Comparison of ENCODE assay signal across 29 mouse cellular contexts in genomic region chr1:179293772-179294353, GRCm38 (mm10).
A peak's percentile ranks its signal among the peaks of the same experiment; 100 is the strongest.
DNase-seq lines count a peak whose midpoint lies in the region; ATAC-seq and TF ChIP-seq lines count a peak whose summit lies in the region.
"Had no signal": no experiment of that assay in that cellular context is flagged by ENCODE, and none has a peak within 500 bp of the region (broad histone marks: within the 10 kb centered on the region; RNA-seq: fewer than 3 reads in every experiment).

No protein-coding gene starts in this region.

- no peak overlapping the region for H3K9ac ChIP-seq in heart, embryonic 12.5 days
- H3K9ac ChIP-seq in neural tube, embryonic 13.5 days, result no peak overlapping the region
- no peak overlapping the region for H3K9ac ChIP-seq in forebrain, embryonic 14.5 days (ENCODE audit: low read length)
- H3K9ac ChIP-seq in forebrain, postnatal 0 days, result no peak overlapping the region
- H3K9ac ChIP-seq in midbrain, embryonic 11.5 days (ENCODE audit: low read length), result no peak overlapping the region
- H3K9ac ChIP-seq: embryonic facial prominence, embryonic 13.5 days; intestine, embryonic 15.5 days had no signal

- no peak overlapping the region for H3K4me3 ChIP-seq in heart, embryonic 12.5 days
- no peak overlapping the region for H3K4me3 ChIP-seq in neural tube, embryonic 13.5 days
- no peak overlapping the region for H3K4me3 ChIP-seq in forebrain, embryonic 14.5 days (ENCODE audit: low read depth, low read length)
- H3K4me3 ChIP-seq in forebrain, postnatal 0 days (ENCODE audit: low read depth, low read length), result no peak overlapping the region
- no peak overlapping the region for H3K4me3 ChIP-seq in midbrain, embryonic 11.5 days (ENCODE audit: low read depth, low read length)
- H3K4me3 ChIP-seq: embryonic facial prominence, embryonic 10.5 days; embryonic facial prominence, embryonic 13.5 days; erythroblast, embryonic 14.5 days; gastrocnemius, adult 2 months; heart, adult 2 months; heart, embryonic 10.5 days; intestine, embryonic 15.5 days had no signal

- peaks cover 3% of the 10 kb centered on the region; the same call in 1 of the 2 replicates for H3K4me1 ChIP-seq in heart, embryonic 12.5 days (replicated peaks)
- peaks cover 7% of the 10 kb centered on the region; the same call in 1 of the 2 replicates for H3K4me1 ChIP-seq in neural tube, embryonic 13.5 days (replicated peaks)
- no peaks in the 10 kb centered on the region for H3K4me1 ChIP-seq in forebrain, embryonic 14.5 days (ENCODE audit: control insufficient read depth, insufficient read depth, low read length)
- H3K4me1 ChIP-seq in forebrain, postnatal 0 days (ENCODE audit: insufficient read depth), result no peaks in the 10 kb centered on the region
- H3K4me1 ChIP-seq in midbrain, embryonic 11.5 days (ENCODE audit: control insufficient read depth, insufficient read depth, low read length), result no peaks in the 10 kb centered on the region
- H3K4me1 ChIP-seq: heart, embryonic 10.5 days; intestine, embryonic 15.5 days had no signal

- no peaks in the 10 kb centered on the region for H3K36me3 ChIP-seq in heart, embryonic 12.5 days
- no peaks in the 10 kb centered on the region for H3K36me3 ChIP-seq in neural tube, embryonic 13.5 days
- no peaks in the 10 kb centered on the region for H3K36me3 ChIP-seq in forebrain, embryonic 14.5 days (ENCODE audit: control insufficient read depth, insufficient read depth, low read length)
- H3K36me3 ChIP-seq in forebrain, postnatal 0 days (ENCODE audit: insufficient read depth), result no peaks in the 10 kb centered on the region
- H3K36me3 ChIP-seq in midbrain, embryonic 11.5 days (ENCODE audit: control insufficient read depth, insufficient read depth, low read length), result no peaks in the 10 kb centered on the region
- H3K36me3 ChIP-seq: embryonic facial prominence, embryonic 10.5 days; embryonic facial prominence, embryonic 13.5 days; G1E; heart, embryonic 10.5 days; intestine, embryonic 15.5 days had no signal

- H3K4me2 ChIP-seq in heart, embryonic 12.5 days, result no peak overlapping the region
- H3K4me2 ChIP-seq in neural tube, embryonic 13.5 days, result no peak overlapping the region
- H3K4me2 ChIP-seq in forebrain, embryonic 14.5 days (ENCODE audit: low read length), result no peak overlapping the region
- H3K4me2 ChIP-seq in forebrain, postnatal 0 days (ENCODE audit: low read depth), result no peak overlapping the region
- no peak overlapping the region for H3K4me2 ChIP-seq in midbrain, embryonic 11.5 days
- H3K4me2 ChIP-seq: embryonic facial prominence, embryonic 13.5 days; intestine, embryonic 15.5 days had no signal

- no peak overlapping the region for H3K27ac ChIP-seq in heart, embryonic 12.5 days (ENCODE audit: poor library complexity, severe bottlenecking)
- H3K27ac ChIP-seq in neural tube, embryonic 13.5 days (replicated peaks), result 0 out of 2 replicates have a peak overlapping the region, but pooled peaks have one; percentile 28
- H3K27ac ChIP-seq in forebrain, embryonic 14.5 days (ENCODE audit: low read depth, low read length), result no peak overlapping the region
- no peak overlapping the region for H3K27ac ChIP-seq in forebrain, postnatal 0 days (ENCODE audit: low read depth, low read length)
- no peak overlapping the region for H3K27ac ChIP-seq in midbrain, embryonic 11.5 days (ENCODE audit: low read depth, low read length)
- H3K27ac ChIP-seq: embryonic facial prominence, embryonic 10.5 days; embryonic facial prominence, embryonic 13.5 days; gastrocnemius, adult 2 months; heart, adult 2 months; heart, embryonic 10.5 days; intestine, embryonic 15.5 days had no signal

- DNase-seq in heart, adult 11 months, result peak; percentile 51
- no peak for DNase-seq in neural tube, embryonic 10.5 days (ENCODE audit: extremely low spot score, low spot score)
- DNase-seq in forebrain, embryonic 14.5 days (ENCODE audit: low spot score), result peak; percentile 68
- DNase-seq in forebrain, postnatal 0 days, result no peak
- no peak for DNase-seq in thymus, postnatal 0 days (ENCODE audit: low spot score)
- DNase-seq in midbrain, embryonic 11.5 days (ENCODE audit: low spot score, missing footprints), result no peak
- DNase-seq: adrenal gland, postnatal 14 days; B cell, adult 2 months; cerebellum, adult 11-12 months; cerebellum, adult 8-10 months; cerebellum, postnatal 10 days; cerebellum, postnatal 36 days; embryo, embryonic 11 days; gastrocnemius, adult 2 months; gastrocnemius, postnatal 14 days; heart, adult 2 months; kidney, adult 11 months; kidney, adult 8-10 months had no signal

- no peaks in the 10 kb centered on the region for H3K27me3 ChIP-seq in heart, embryonic 12.5 days (replicated peaks)
- H3K27me3 ChIP-seq in neural tube, embryonic 13.5 days, result no peaks in the 10 kb centered on the region
- H3K27me3 ChIP-seq in forebrain, embryonic 14.5 days (replicated peaks; ENCODE audit: control insufficient read depth, insufficient read depth, low read length), result no peaks in the 10 kb centered on the region
- no peaks in the 10 kb centered on the region for H3K27me3 ChIP-seq in forebrain, postnatal 0 days (ENCODE audit: insufficient read depth, low read length)
- H3K27me3 ChIP-seq in midbrain, embryonic 11.5 days (ENCODE audit: control insufficient read depth, insufficient read depth, low read length), result no peaks in the 10 kb centered on the region
- H3K27me3 ChIP-seq: CH12.LX; embryonic facial prominence, embryonic 13.5 days; intestine, embryonic 15.5 days; Patski had no signal

- ATAC-seq in heart, embryonic 12.5 days (ENCODE audit: insufficient number of reproducible peaks, low FRiP score), result no peak
- no peak for ATAC-seq in neural tube, embryonic 13.5 days (ENCODE audit: low read depth)
- ATAC-seq in forebrain, embryonic 14.5 days, result peak; percentile 62
- ATAC-seq in forebrain, postnatal 0 days, result peak; percentile 23; the same call in 1 of the 2 replicates
- ATAC-seq in midbrain, embryonic 11.5 days (ENCODE audit: low FRiP score), result no peak
- ATAC-seq: hindbrain, embryonic 16.5 days; intestine, embryonic 15.5 days; Patski had no signal

- H3K9me3 ChIP-seq in heart, embryonic 12.5 days (replicated peaks), result peaks cover 7% of the 10 kb centered on the region; the same call in 1 of the 2 replicates
- H3K9me3 ChIP-seq in neural tube, embryonic 13.5 days, result no peaks in the 10 kb centered on the region
- H3K9me3 ChIP-seq in forebrain, embryonic 14.5 days (replicated peaks; ENCODE audit: control insufficient read depth, low read length), result no peaks in the 10 kb centered on the region
- H3K9me3 ChIP-seq in forebrain, postnatal 0 days (ENCODE audit: low read length), result no peaks in the 10 kb centered on the region
- H3K9me3 ChIP-seq in midbrain, embryonic 11.5 days (ENCODE audit: control insufficient read depth, low read length), result no peaks in the 10 kb centered on the region
- H3K9me3 ChIP-seq: embryonic facial prominence, embryonic 10.5 days; heart, embryonic 10.5 days; intestine, embryonic 15.5 days had no signal

- no peak for TF ChIP-seq CTCF in forebrain, postnatal 0 days (IDR thresholded peaks at IDR 0.05; ENCODE audit: low read depth)

- 90% methylated on average over 8 of the region's 8 CpGs for WGBS in heart, embryonic 12.5 days
- 74% methylated on average over 8 of the region's 8 CpGs for WGBS in neural tube, embryonic 13.5 days
- WGBS in forebrain, embryonic 14.5 days, result 21% methylated on average over 8 of the region's 8 CpGs
- 28% methylated on average over 8 of the region's 8 CpGs for WGBS in forebrain, postnatal 0 days
- 90% methylated on average over 8 of the region's 8 CpGs for WGBS in midbrain, embryonic 11.5 days

Comparison
In these comparisons a context has a peak if more than half of its experiments do, and no peak if none do; other contexts are left out.
1. DNase-seq: peak in heart, adult 11 months (single experiment) and forebrain, embryonic 14.5 days (single experiment); none in neural tube, embryonic 10.5 days (single experiment), forebrain, postnatal 0 days (single experiment), thymus, postnatal 0 days (single experiment) and midbrain, embryonic 11.5 days (single experiment).
2. ATAC-seq: peak in forebrain, embryonic 14.5 days (single experiment) and forebrain, postnatal 0 days (single experiment); none in heart, embryonic 12.5 days (single experiment), neural tube, embryonic 13.5 days (single experiment) and midbrain, embryonic 11.5 days (single experiment).